Comparison of ENCODE assay signal across 7 mouse cellular contexts in genomic region chr14:58786791-58787491, GRCm38 (mm10).
A peak's percentile ranks its signal among the peaks of the same experiment; 100 is the strongest.
DNase-seq lines count a peak whose midpoint lies in the region.

No protein-coding gene starts in this region.

- H3K9me3 ChIP-seq in embryonic facial prominence, embryonic 10.5 days: no peaks in the 10 kb centered on the region

- H3K27ac ChIP-seq in embryonic facial prominence, embryonic 10.5 days (replicated peaks): no peak overlapping the region

- no peak overlapping the region for H3K4me3 ChIP-seq in embryonic facial prominence, embryonic 10.5 days

- peaks cover 6% of the 10 kb centered on the region; the same call in 1 of the 2 replicates for H3K4me1 ChIP-seq in embryonic facial prominence, embryonic 10.5 days

- DNase-seq in kidney, postnatal 14 days: peak; percentile 7
- no peak for DNase-seq in kidney, adult 11 months
- DNase-seq in cerebellum, adult 11-12 months: peak; percentile 89
- DNase-seq in embryonic facial prominence, embryonic 10.5 days (ENCODE audit: low spot score): peak; percentile 19
- peak; percentile 45 for DNase-seq in lung, postnatal 10 days
- DNase-seq in testis, postnatal 10 days (ENCODE audit: low spot score): no peak
- DNase-seq in right cerebral cortex, postnatal 10 days (ENCODE audit: low spot score in 2 of 2): no peak

- WGBS in embryonic facial prominence, embryonic 10.5 days: 85% methylated on average over 4 of the region's 4 CpGs

- H3K27me3 ChIP-seq in embryonic facial prominence, embryonic 10.5 days (replicated peaks; ENCODE audit: low read depth, poor library complexity, severe bottlenecking): no peaks in the 10 kb centered on the region

- no peaks in the 10 kb centered on the region for H3K36me3 ChIP-seq in embryonic facial prominence, embryonic 10.5 days (replicated peaks)

Comparison
In these comparisons a context has a peak if more than half of its experiments do, and no peak if none do; other contexts are left out.
1. DNase-seq: peak in kidney, postnatal 14 days (single experiment), cerebellum, adult 11-12 months (single experiment), embryonic facial prominence, embryonic 10.5 days (single experiment) and lung, postnatal 10 days (single experiment); none in kidney, adult 11 months (single experiment), testis, postnatal 10 days (single experiment) and right cerebral cortex, postnatal 10 days (0 of 2).